Mouse (Mus musculus): ENCODE data around the gene A530016L24Rik. TPM values are rescaled to one million over a fixed set of nuclear protein-coding genes. Genes with fewer than 3 reads are reported as not detected.

The A530016L24Rik gene
- polyA plus RNA-seq, 1 experiment from 2014 or later, result 0.30 TPM

DNA sequence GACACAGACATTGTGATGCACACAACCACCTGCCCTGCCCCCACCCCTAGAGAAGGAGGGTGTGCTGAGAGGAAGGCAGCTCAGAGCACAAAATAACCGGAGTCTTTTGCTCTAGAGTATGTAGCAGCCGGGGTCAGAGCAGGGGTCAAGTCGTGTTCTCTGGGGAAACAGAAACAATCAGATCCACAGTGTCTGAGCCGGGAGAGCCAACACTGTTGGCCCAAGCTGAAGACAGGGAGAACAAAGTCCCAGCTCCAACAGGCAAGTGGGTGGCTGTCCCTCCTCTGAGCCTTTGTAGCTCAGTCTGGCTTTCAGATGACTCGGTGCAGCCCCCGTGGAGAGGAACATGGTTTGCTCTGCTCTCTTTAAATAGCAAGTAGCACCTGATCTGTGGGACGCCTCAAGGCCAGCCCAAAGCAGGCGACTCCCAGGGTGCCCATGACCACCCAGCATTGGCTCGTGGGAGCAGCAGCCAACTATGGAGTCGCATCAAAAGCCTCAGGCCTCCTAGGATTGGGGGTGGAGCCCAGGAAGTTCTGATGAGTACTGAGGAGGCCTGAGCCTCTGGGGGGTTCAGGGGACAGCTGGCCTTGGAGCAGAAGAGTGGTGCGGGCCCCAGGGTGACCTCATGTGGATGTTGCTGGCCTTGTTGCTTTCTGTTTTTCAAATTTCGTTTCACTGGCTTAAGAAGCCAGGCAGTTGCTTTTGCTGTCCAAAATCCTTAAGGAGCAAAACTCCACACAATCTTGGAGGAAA lies 55.9 kb downstream of the A530016L24Rik start:
- Histone ChIP-seq H3K36me3 (ENCODE audit: control insufficient read depth, insufficient read depth, low read length) (no peaks in the 10 kb centered on the region), H3K4me2 (replicated peaks; ENCODE audit: low read depth, low read length) (no peak overlapping the region), H3K9ac (replicated peaks; ENCODE audit: low read depth, low read length) (no peak overlapping the region), H3K27ac (ENCODE audit: low read length) (no peak overlapping the region), H3K4me3 (ENCODE audit: low read depth, low read length) (no peak overlapping the region), H3K4me1 (ENCODE audit: control insufficient read depth, insufficient read depth, low read length) (no peaks in the 10 kb centered on the region), H3K9me3 (ENCODE audit: control insufficient read depth, low read depth, low read length) (no peaks in the 10 kb centered on the region), H3K27me3 (ENCODE audit: control insufficient read depth, insufficient read depth, low read length) (no peaks in the 10 kb centered on the region)
- ATAC-seq (ENCODE audit: insufficient number of reproducible peaks, insufficient read depth, low FRiP score, low read depth), result no peak
- WGBS, result 38% methylated on average over 12 of the region's 12 CpGs

DNA sequence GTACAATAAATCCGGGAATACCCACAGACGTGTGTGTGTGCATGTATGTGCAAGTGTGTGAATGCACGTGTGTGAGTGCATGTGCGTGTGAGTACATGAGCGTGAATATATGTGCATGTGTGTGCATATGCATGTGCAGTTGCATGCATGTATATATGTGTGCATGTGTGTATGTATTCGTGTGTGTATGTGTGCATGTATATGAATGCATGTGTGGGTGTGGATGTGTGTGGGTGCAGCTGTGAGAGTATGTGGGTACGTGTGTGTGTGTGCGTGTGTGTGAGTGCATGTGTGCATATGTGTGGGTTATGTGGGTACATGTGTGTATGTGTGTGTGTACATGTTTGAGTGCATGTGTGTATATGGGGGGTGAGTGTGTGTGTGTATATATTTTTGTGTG lies 56.9 kb downstream of the A530016L24Rik start:
- no peaks in the 10 kb centered on the region for H3K27me3 ChIP-seq (ENCODE audit: control insufficient read depth, insufficient read depth, low read length)
- WGBS, result 91% methylated on average over 8 of the region's 8 CpGs
- no peak for ATAC-seq (ENCODE audit: insufficient number of reproducible peaks, insufficient read depth, low FRiP score, low read depth)

DNA sequence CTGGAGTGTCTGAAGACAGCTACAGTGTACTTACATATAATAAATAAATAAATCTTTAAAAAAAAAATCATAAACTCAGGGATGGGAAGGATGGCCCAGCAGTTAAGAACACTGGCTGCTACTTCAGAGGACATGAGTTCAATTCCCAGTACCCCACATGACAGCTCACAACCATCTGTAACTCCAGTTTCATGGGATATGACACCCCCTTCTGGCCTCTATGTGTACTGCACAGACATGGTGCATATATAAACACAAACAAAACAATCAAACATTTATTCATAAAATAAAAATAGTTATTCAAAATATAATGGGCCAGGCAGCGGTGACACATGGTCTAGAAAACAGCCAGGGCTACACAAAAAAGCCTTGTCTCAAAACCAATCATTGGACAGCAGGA lies 60.0 kb downstream of the A530016L24Rik start:
- H3K4me1 ChIP-seq (ENCODE audit: control insufficient read depth, insufficient read depth, low read length), result 0 out of 2 replicates have a peak, but pooled peaks cover 7% of the 10 kb centered on the region
- 97% methylated on average over 1 of the region's 1 CpGs for WGBS

More for the DNA sequence above, 56.9 kb downstream of the A530016L24Rik start:
- Histone ChIP-seq H3K4me1 (ENCODE audit: control insufficient read depth, insufficient read depth, low read length) (no peaks in the 10 kb centered on the region), H3K9ac (replicated peaks; ENCODE audit: low read depth, low read length) (no peak overlapping the region), H3K4me3 (ENCODE audit: low read depth, low read length) (no peak overlapping the region), H3K27ac (ENCODE audit: low read length) (no peak overlapping the region), H3K9me3 (ENCODE audit: control insufficient read depth, low read depth, low read length) (no peaks in the 10 kb centered on the region), H3K36me3 (ENCODE audit: control insufficient read depth, insufficient read depth, low read length) (no peaks in the 10 kb centered on the region), H3K4me2 (replicated peaks; ENCODE audit: low read depth, low read length) (no peak overlapping the region)

More for the DNA sequence above, 60.0 kb downstream of the A530016L24Rik start:
- no peak overlapping the region for H3K27ac ChIP-seq (ENCODE audit: low read length)
- H3K27me3 ChIP-seq (ENCODE audit: control insufficient read depth, insufficient read depth, low read length), result no peaks in the 10 kb centered on the region
- H3K9me3 ChIP-seq (ENCODE audit: control insufficient read depth, low read depth, low read length), result no peaks in the 10 kb centered on the region
- no peak for ATAC-seq (ENCODE audit: insufficient number of reproducible peaks, insufficient read depth, low FRiP score, low read depth)
- H3K4me3 ChIP-seq (ENCODE audit: low read depth, low read length), result no peak overlapping the region
- H3K9ac ChIP-seq (replicated peaks; ENCODE audit: low read depth, low read length), result no peak overlapping the region
- H3K4me2 ChIP-seq (replicated peaks; ENCODE audit: low read depth, low read length), result no peak overlapping the region
- H3K36me3 ChIP-seq (ENCODE audit: control insufficient read depth, insufficient read depth, low read length), result no peaks in the 10 kb centered on the region

Other genes starting within 250 kb of the A530016L24Rik start
- gene Tmem179, start 27.3 kb downstream of the A530016L24Rik start, polyA plus RNA-seq (2014; fragmentation: Nextera tagmentation; extraction: Ambion mirVana), result 2.1 and 2.7 TPM in 2 replicates
- 4.4 and 5.0 TPM in 2 replicates for gene Inf2, start 99.3 kb downstream of the A530016L24Rik start, polyA plus RNA-seq (2014; fragmentation: Nextera tagmentation; extraction: Ambion mirVana)
- 2.8 and 3.1 TPM in 2 replicates for gene Adssl1, start 130.6 kb downstream of the A530016L24Rik start, polyA plus RNA-seq (2014; fragmentation: Nextera tagmentation; extraction: Ambion mirVana)
- 250 and 274 TPM in 2 replicates for gene Siva1, start 155.2 kb downstream of the A530016L24Rik start, polyA plus RNA-seq (2014; fragmentation: Nextera tagmentation; extraction: Ambion mirVana)
- 55.6 and 64.6 TPM in 2 replicates for gene Akt1, start 185.4 kb downstream of the A530016L24Rik start, polyA plus RNA-seq (2014; fragmentation: Nextera tagmentation; extraction: Ambion mirVana)
- gene Zbtb42, start 189.4 kb downstream of the A530016L24Rik start, polyA plus RNA-seq (2014; fragmentation: Nextera tagmentation; extraction: Ambion mirVana), result 10.9 and 14.2 TPM in 2 replicates
- 15.8 and 16.2 TPM in 2 replicates for gene Cep170b, start 231.0 kb downstream of the A530016L24Rik start, polyA plus RNA-seq (2014; fragmentation: Nextera tagmentation; extraction: Ambion mirVana)